Mouse (Mus musculus) embryonic stem cell, embryonic (primary cell): ENCODE measurements around the gene Kri1.

Experiments
- CTCF ChIA-PET, 4 experiments: fragments of 300-600 bp in 2 of 4; fragments of 350-600 bp in 2 of 4; sonication (Branson Sonifier 250); formaldehyde crosslinking; loops; one replicate each; lab custom pipeline; 2022; ENCODE audit warnings: inconsistent platforms in 2 of 4; lab: Charles Lee
- POLR2A ChIA-PET, 4 experiments: fragments of 300-600 bp in 2 of 4; fragments of 350-600 bp in 2 of 4; sonication (Branson Sonifier 250); formaldehyde crosslinking; loops; one replicate each; lab custom pipeline; 2022; ENCODE audit warnings: antibody characterized with exemption in 4 of 4, inconsistent platforms in 1 of 4; lab: Charles Lee

Kri1 gene

DNA sequence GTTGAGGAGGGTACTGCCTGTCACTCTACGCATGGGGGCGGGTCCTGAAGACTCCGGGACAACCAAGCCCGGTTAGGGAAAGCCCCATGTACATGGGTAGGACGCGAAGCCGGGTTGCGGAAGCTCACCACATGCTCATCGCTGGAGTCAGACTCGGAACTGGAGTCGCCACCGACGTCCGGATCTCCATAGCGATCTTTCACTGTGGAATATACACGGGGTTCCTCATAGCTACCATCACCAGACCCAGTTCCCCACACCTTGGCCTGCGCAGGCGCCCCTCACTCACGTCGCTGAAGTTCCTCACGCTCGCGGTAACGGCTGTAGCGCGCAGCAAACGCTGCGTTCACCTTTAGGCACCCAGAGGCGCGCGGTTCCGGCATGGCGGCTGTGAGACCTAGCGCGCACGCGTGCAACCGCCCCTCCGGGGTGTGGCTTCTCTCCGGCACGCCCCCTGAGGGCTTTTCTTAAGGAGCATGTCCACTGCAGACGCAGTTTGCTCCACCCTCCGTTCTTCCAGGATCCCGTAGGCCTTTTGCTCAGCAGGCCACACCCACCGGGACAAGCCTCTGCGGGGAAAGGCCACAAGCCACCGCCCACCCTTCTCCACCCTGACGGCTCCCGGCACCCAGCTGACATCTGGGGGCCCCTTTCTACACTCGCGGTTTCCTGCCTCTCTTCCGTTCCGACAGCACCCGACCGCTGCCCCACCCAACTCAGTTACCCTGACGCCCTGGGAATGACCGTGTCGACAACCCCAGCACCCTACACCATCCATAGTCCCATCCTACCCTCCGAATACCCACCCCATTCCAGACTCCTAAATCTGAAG is at the start of gene Kri1:
TSS of gene Kri1 (minus strand) at position 399 of the 832 bp plus-strand sequence.
- CTCF ChIA-PET: interaction anchor here in 1 of 4 experiments (0.7 to 1.6 kb wide), 3 partner anchors 25 to 70 kb away, joined by 3 to 8 read pairs (median 4); no protein-coding TSS in a partner anchor
- POLR2A ChIA-PET: interaction anchor here in 3 of 4 experiments (0.5 to 2.7 kb wide), 47 partner anchors 9 to 258 kb away, joined by 3 to 12 read pairs (median 3); partner anchors contain the start of genes Keap1 (in 2 of the 3), Atg4d (in 1 of the 3), Gm38431 (in 1 of the 3) and Raver1 (in 1 of the 3)

DNA sequence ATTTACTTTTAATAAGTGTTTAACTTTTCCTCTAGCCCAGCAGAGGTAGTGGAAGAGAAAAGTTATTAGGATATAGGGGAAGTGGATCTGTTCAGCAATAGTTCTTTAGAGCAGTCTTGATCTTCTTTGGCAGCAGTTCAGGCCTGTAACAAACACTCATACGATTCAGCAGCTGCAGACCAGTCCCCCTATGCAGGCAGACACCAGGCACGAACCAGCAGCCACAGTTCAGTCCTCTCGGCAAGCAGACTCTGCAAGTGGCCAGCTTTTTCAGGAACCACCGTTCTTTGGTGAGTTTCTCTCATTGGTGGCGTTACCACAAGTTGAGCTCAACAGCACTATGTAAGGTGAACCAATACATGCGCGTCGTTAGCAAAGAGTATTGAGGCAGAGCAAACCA is 48.7 kb upstream of the Kri1 start:
- CTCF ChIA-PET: interaction anchor here in 3 of 4 experiments (0.6 to 1.9 kb wide), 6 partner anchors 21 to 123 kb away, joined by 3 to 9 read pairs (median 4); no protein-coding TSS in a partner anchor
- POLR2A ChIA-PET: interaction anchor here in 2 of 4 experiments (0.6 to 3.3 kb wide), 18 partner anchors 9 to 166 kb away, joined by 3 to 13 read pairs (median 4); partner anchors contain the start of genes Ap1m2 (in 1 of the 2), Cdkn2d (in 1 of the 2) and Slc44a2 (in 1 of the 2)

DNA sequence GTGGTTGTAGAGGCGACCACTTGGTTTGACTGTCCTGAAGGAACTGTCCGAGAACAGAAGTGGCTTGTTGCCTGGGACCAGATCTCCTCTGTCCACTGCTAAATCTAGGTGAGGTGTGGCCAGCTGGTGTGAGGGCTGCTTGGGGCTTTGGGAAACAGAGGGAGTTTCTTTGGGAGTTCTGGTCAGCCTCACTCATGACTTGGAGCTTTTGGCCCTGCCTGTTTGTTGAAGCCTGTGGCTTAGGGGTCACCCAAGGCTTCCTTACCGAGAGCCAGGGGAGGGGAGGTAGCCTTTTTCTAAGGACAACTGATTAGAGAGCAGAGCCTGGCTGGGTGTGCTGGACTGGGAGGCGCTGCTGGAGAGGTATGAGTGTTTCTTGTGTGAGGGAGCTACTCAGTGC is 47.6 kb upstream of the Kri1 start:
- POLR2A ChIA-PET: interaction anchor here in 3 of 4 experiments (0.6 to 1.7 kb wide), 13 partner anchors 12 to 251 kb away, joined by 3 to 5 read pairs (median 3); partner anchors contain the start of gene Slc44a2 (in 1 of the 3)

DNA sequence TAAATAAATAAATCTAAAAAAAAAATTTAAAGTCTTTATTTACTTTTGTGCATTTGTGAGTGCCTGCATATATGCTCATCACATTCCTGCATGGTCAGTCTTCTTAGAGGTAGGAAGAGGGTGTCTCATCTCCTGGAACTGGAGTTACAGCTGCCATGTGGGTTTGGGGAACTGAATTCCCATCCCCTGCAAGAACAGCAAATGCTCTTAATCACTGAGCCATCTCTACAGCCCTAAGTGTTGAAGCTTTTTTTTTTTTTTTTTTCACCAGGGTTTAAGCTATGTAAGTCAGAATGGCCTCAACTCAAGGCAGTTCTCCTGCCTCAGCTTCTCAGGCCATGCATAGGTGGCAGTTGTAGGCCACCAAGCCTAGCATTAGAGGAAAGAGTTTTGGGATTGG is 47.0 kb upstream of the Kri1 start:
- ChIA-PET CTCF (interaction anchor here (0.6 to 4.3 kb wide), 8 partner anchors 22 to 886 kb away, joined by 4 to 16 read pairs (median 8); no protein-coding TSS in a partner anchor), POLR2A (interaction anchor here in 3 of 4 experiments (0.6 to 1.7 kb wide), 12 partner anchors 11 to 250 kb away, joined by 3 to 5 read pairs (median 3); partner anchors contain the start of gene Slc44a2 (in 1 of the 3))

More for the DNA sequence above, 47.6 kb upstream of the Kri1 start:
- CTCF ChIA-PET: interaction anchor here (0.6 to 4.3 kb wide), 10 partner anchors 22 to 885 kb away, joined by 3 to 16 read pairs (median 6); no protein-coding TSS in a partner anchor

DNA sequence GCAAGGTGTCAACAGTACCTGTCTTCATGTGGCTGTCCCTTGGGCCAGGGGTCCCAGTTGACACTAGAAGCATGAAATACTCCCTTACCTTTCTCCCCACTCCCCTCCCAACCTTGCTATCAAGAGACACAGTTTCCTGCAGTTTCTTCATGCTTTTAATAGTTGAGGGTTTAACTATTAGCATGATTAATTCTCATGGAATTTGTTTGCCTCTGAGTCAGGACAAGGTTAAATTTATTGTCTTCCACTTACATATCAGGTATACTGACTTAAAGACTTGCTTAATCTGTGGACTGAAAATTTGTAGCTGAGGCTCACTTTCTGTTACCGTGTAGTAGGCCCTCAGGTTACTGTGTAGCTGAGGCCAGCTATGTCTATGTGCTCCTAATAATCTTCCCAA is 45.8 kb upstream of the Kri1 start:
- ChIA-PET CTCF (interaction anchor here in 3 of 4 experiments (0.6 to 4.3 kb wide), 5 partner anchors 14 to 115 kb away, joined by 3 to 16 read pairs (median 3); no protein-coding TSS in a partner anchor), POLR2A (interaction anchor here in 1 of 4 experiments (0.5 kb wide), 1 partner anchor 16 kb away, joined by 3 read pairs; no protein-coding TSS in a partner anchor)

DNA sequence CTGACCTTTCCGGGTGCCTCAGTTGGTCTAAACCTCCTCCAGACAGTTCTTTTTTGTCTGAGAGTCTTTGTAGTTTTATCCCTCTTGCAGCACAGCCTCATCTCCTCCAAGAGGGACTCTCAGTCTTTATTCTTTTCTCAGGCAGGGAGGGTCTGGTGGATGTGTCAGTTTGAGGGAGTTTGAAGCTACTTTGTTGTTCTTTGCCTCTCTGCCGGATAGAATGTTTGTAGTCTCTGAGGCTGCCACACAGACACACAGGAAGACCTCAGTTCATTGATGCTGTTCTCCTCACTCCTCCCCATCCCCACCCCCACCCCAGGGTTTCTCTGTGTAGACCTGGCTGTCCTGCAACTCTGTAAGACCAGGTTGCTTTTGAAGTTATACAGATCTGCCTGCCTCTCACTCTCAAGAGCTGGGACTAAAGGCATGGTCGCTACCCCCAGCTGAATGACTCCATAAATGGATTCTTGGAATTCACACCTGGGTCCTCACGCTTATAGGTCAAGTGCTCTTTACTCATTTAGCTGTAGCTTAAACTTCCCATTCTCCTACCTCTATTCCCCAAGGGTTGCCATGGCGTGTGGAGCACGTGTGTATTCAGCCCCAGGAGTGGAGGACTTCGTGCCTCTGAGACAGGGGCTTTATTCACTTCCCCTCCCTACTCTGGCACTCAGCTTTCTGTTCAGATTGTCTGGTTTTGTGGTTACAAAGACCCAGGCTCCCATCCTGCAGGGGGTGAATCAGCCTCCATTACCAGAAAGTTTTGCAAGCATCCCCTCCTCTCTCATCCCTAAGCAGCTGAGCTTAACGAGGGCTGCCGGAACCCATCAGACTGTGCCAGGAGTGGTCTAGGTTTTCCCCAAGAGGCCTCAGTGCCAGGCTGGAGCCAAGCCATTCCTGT is 44.6 kb upstream of the Kri1 start:
- ChIA-PET CTCF (interaction anchor here in 3 of 4 experiments (0.5 to 4.3 kb wide), 4 partner anchors 19 to 34 kb away, joined by 3 to 16 read pairs (median 8); partner anchors contain the start of gene Ap1m2 (in 1 of the 3)), POLR2A (interaction anchor here in 3 of 4 experiments (0.5 to 2.1 kb wide), 15 partner anchors 10 to 681 kb away, joined by 3 to 13 read pairs (median 4); partner anchors contain the start of genes Cdkn2d (in 2 of the 3), Dnm2 (in 2 of the 3) and Pin1 (in 1 of the 3))

DNA sequence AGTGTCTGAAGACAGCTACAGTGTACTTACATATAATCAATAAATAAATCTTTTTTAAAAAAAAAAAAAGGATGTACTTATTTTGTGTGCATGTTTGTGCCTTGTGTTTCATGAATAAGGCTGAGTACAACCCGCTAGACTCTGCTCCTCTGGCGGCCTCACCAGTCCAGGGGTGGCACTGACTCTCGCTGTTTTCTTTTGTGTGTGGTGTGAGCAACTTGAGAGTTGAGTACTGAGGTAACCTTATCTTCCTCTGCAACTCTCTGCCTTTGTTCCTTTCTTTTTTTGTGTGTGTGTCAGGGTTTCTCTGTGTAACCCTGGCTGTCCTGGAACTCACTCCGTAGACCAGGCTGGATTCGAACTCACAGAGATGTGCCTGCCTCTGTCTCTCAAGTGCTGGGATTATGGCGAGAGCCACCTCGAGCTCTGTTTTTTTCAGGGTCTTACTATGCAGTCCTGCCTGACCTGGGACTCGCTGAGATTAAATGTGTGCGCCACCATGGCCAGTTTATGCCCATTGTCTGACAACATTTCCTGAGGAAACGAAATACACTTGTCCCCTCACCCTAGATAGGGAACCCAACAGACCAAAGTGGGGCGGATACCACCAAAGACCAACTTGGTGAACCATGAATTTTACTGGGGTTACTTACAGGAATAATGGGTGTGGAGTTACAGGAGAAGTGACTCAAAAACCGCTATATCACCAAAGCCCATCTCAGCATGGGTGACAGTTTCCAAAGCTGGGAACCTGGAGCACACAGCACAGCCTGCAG is 43.8 kb upstream of the Kri1 start:
- POLR2A ChIA-PET: interaction anchor here in 3 of 4 experiments (0.6 to 2.1 kb wide), 12 partner anchors 9 to 127 kb away, joined by 3 to 13 read pairs (median 4); partner anchors contain the start of genes Cdkn2d (in 1 of the 3), Dnm2 (in 1 of the 3) and Kri1 (in 1 of the 3)
- CTCF ChIA-PET: interaction anchor here (0.7 to 4.3 kb wide), 11 partner anchors 18 to 126 kb away, joined by 3 to 16 read pairs (median 7); partner anchors contain the start of gene Ap1m2 (in 1 of the 4)

DNA sequence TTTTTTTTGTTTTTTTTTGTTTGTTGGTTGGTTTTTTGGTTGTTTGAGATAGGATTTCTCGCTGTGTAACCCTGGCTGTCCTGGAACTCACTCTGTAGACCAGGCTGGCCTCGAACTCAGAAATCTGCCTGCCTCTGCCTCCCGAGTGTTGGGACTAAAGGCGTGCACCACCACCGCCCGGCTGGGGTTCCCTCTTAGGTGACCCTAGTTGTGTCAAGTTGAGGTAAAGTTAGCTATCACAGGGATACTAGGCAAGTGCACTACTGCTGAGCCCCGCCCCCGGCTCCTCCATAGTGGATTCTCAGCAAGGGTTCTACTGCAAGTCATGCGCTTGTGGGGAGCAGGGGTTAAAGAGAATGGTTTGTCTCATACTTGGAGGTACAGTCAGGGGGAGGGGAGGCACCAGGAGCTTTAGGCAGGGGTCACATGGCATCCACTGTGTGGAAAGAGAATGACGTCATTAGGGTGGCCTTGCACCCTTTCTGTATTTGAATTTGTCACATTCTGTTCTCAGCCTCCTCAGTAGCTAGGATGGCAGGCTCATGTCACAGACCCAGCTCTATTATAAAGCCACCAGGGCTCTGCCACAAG is 42.0 kb upstream of the Kri1 start:
- CTCF ChIA-PET: interaction anchor here (0.6 to 2.1 kb wide), 13 partner anchors 9 to 1074 kb away, joined by 3 to 13 read pairs (median 7); partner anchors contain the start of gene Ap1m2 (in 2 of the 4)
- POLR2A ChIA-PET: interaction anchor here in 3 of 4 experiments (0.7 to 1.9 kb wide), 20 partner anchors 9 to 394 kb away, joined by 3 to 9 read pairs (median 4); partner anchors contain the start of genes Slc44a2 (in 2 of the 3), Ap1m2 (in 1 of the 3), Cdkn2d (in 1 of the 3) and Kri1 (in 1 of the 3)

DNA sequence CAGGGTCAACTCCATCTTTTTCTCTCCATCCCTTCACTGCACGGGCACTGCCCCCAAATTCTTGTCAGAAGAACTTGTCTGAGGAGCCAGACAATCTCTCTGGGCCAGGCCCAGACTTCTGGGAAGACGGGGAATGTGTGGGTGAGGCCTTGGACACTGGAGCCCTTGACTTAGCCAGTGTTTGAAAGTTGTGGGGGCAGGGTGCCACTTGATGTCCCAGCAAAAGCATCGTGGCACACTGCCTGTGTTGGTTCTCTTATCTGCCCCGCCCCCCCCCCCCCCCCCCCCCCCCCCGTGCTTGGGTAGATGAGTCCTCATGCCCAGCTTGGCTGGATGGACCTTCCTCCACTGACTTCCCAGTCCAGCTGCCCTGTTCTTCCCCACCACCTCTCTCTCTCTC is 41.3 kb upstream of the Kri1 start:
- ChIA-PET CTCF (interaction anchor here in 1 of 4 experiments (1.2 kb wide), 1 partner anchor 10 kb away, joined by 3 read pairs; no protein-coding TSS in a partner anchor), POLR2A (interaction anchor here in 3 of 4 experiments (0.6 to 1.8 kb wide), 5 partner anchors 8 to 48 kb away, joined by 3 to 9 read pairs (median 4); partner anchors contain the start of gene Slc44a2 (in 1 of the 3))

DNA sequence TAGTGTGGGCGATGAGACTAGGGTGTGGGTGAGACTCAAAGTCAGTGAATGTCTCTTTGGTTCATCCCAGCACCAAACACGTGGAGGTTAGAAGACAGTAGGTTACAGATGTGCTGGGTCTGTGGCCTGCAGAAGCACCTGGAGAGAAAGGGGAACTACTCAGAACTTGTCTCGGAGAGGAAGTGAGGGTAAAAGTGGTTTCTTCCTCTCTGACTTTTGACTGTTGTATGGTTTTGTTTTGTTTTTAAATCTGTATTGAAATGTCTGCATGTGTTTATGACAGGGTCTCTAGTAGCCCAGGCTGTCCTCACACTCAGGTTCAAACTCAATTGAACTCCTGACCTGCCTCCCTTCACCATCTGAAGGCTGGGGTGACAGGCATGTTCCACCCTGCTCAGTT is 40.3 kb upstream of the Kri1 start:
- ChIA-PET CTCF (no interaction called here), POLR2A (interaction anchor here in 3 of 4 experiments (0.6 to 1.8 kb wide), 3 partner anchors 10 to 772 kb away, joined by 3 to 6 read pairs (median 4); no protein-coding TSS in a partner anchor)

DNA sequence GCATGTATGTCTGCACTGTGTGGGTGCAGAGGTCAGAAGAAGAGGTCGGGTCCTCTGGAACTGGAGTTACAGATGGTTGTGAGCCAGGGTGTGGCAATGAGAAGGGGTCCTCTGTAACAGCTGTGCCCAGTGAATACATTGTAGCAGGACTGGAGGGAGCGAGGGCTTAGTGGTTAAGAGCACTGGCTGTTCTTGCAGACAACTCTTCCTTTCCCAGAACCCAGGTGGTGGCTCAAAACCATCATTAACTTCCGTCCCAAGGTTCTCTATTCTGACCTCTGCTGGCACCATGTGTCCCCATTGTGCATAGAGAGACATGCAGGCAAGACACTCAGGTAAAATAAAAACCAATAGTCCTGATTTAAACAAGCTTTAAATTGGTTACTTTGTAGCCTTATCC is 39.8 kb upstream of the Kri1 start:
- ChIA-PET POLR2A (interaction anchor here in 3 of 4 experiments (0.6 to 1.8 kb wide), 3 partner anchors 10 to 772 kb away, joined by 3 to 6 read pairs (median 4); no protein-coding TSS in a partner anchor), CTCF (no interaction called here)

DNA sequence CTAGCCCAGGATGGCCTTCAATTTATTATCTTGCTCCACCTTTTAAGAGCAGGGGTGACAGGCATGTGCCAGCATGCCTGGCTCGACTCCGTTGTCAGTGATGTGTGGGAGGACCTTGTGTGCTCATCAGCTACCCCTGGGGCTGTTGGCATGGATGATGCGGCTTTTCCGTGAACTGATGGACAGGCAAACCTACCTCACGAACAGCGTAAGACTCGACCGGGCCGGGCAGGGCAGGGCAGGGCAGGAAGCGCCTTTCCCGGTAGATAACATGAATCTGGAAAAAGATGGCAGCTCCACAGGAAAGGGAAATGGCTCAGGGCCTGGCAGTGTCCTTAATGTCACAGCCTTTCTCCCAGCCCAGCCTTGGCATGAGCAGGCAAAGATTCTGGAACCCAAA is 36.5 kb upstream of the Kri1 start:
- ChIA-PET CTCF (interaction anchor here in 2 of 4 experiments (1.0 to 1.2 kb wide), 2 partner anchors 33 kb away, joined by 3 to 6 read pairs; no protein-coding TSS in a partner anchor), POLR2A (interaction anchor here in 1 of 4 experiments (0.7 to 1.8 kb wide), 6 partner anchors 11 to 400 kb away, joined by 3 to 7 read pairs (median 4); partner anchors contain the start of gene Cdkn2d)

DNA sequence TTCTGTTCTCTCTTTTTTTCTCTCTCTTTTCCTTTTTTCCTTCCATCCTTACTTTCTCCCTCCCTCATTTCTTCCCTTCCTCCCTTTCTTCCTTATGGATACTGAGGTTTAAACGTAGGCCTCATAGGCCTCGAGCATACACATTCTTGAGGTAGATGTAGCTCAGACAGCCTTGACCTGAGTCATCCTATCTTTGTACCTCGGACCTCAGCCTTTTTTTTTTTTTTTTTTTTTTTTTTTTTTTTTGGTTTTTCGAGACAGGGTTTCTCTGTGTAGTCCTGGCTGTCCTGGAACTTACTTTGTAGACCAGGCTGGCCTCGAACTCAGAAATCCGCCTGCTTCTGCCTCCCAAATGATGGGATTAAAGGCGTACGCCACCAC is 35.1 kb upstream of the Kri1 start:
- CTCF ChIA-PET: interaction anchor here (0.6 to 1.2 kb wide), 12 partner anchors 10 to 437 kb away, joined by 3 to 13 read pairs (median 4); partner anchors contain the start of genes Cdkn2d (in 1 of the 4) and Spc24 (in 1 of the 4)
- POLR2A ChIA-PET: interaction anchor here in 2 of 4 experiments (0.6 to 3.2 kb wide), 9 partner anchors 9 to 133 kb away, joined by 3 to 13 read pairs (median 6); partner anchors contain the start of gene Cdkn2d (in 2 of the 2)

DNA sequence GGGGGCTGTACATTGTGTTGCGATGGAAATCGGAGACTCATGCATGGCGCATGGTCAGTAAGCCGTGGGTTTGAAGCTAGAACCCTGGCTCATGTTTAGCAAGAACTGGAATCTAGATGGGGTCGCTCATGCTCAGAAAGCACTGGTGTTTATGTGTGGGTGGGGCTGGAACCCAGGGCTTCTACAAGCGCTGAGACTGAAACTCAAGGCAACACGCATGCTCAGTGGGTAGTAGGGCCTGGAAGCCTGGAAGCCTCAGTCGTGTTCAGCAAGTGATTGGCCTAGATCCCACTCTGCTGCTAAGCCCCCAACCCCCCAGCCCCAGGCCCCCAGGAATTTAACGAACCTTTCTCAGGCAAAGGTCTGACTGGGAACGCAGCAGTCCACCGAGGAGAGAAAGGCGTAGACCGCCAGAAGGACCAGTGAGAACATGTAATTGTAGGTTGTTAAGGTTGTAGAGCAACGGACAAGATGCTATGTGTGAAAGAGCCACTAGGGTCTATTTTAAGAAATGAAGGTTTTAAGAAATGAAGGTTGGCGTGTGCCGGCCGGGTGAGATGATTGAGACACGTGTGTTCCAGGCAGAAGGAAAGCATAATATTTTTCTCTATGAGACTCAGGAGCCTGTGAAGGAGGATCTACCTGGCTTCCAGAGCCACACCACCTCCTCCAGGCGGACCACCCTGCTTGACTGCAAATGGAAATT is 34.6 kb upstream of the Kri1 start:
- POLR2A ChIA-PET: interaction anchor here in 2 of 4 experiments (1.1 to 3.2 kb wide), 10 partner anchors 10 to 140 kb away, joined by 3 to 13 read pairs (median 6); partner anchors contain the start of genes Cdkn2d (in 2 of the 2) and Kri1 (in 1 of the 2)
- CTCF ChIA-PET: interaction anchor here in 3 of 4 experiments (0.6 to 1.9 kb wide), 4 partner anchors 31 to 224 kb away, joined by 4 to 6 read pairs (median 6); partner anchors contain the start of gene Cdkn2d (in 1 of the 3)
